Mouse (Mus musculus): ENCODE results near the gene Chrm4. TPM values are rescaled to one million over a fixed set of nuclear protein-coding genes. Genes with fewer than 3 reads are reported as not detected.
A peak's percentile ranks its signal among the peaks of the same experiment; 100 is the strongest.

The Chrm4 gene
- polyA plus RNA-seq, 1 experiment, result 2.0 TPM

DNA sequence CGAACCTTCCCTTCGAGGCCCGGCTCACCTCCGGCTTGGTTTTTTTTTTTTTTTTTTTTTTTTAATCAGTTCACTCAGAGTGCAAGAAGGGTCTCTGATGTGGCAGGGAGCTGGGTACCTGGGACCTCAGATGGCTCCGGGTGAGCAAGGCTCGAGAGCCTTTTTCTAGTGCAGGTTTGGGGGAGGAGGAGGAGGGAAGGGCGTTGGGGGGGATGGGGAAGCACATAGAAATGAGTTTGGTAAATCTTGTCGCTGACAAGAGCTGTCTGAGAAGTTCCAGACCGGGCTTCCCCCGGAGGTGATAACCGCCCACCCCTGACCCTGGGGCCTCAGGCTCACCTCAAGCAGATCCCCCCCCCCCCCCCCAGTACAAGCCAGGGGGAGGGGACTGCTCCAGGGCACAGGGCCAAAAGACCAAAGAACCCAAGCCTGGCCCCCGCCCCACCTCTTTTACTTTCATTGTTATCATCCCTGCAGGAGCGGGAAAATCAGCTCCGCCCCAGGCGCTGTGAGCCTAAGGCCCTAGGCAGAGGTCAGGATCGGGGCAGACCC is 5.2 kb downstream of the Chrm4 start, which contains the start of gene Mdk:
Gene Mdk, minus strand, starts transcription at position 138 of the 552 bp plus-strand sequence.
- DNase-seq (ENCODE audit: low read depth), result peak; percentile 47
- TF ChIP-seq CTCF (IDR thresholded peaks at IDR 0.05; ENCODE audit: borderline replicate concordance, extremely low read depth, insufficient read depth, insufficient read length) (no peak), POLR2A (IDR thresholded peaks at IDR 0.05; ENCODE audit: borderline replicate concordance, extremely low read depth, insufficient read depth, insufficient read length, poor library complexity, severe bottlenecking) (no peak)

DNA sequence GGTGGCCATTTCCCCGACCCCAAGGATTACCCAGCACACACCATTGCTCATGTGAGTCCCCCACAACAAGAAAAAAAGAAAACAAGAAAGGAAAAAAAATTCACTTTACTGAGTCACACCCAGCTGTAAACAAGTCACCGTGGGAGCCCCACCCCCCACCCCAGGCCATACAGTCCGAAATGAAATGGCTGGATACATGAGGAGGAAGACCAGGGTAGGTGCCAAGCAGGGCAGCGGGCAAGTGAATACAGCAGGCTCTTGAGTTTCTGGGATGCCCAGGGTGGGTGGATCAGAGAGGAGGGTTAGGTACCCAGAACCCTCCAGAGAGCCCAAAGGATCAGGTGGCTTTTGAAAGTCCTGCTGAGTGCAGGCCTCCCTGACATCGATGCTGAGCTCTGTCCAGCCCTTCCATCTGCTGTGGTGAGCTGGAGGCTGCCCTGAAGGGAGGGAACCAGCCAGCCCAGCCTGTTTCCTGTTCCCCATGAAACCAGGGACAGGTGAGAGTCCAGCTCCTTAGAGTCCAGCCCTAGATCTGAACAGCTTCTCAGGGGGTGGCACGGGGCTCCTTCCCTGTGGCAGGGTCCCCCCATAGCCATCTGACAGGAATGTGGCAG is 5.8 kb downstream of the Chrm4 start:
- no peak for DNase-seq (ENCODE audit: low read depth)
- TF ChIP-seq CTCF (IDR thresholded peaks at IDR 0.05; ENCODE audit: borderline replicate concordance, extremely low read depth, insufficient read depth, insufficient read length) (no peak), POLR2A (IDR thresholded peaks at IDR 0.05; ENCODE audit: borderline replicate concordance, extremely low read depth, insufficient read depth, insufficient read length, poor library complexity, severe bottlenecking) (no peak)

DNA sequence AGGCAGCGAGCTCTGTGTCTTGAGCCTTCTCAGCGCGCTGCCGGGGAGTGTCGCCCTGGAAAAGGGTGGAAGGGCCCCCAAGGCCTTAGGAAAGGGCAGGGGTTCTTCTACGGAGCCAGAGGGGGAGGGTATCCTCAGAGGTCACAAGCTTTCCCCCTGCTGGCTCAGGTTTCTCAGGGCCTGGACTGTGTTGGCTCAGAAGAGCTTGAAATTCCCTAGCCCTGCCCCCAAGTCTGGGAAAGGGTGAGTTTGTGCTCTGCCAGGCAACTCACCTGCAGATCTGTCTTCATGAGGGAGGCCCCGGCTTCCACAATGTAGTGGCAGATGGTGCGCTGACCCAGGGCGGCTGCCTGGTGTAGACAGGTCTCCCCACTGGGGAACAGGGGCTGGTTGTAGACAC is 6.4 kb downstream of the Chrm4 start:
- no peak for TF ChIP-seq POLR2A (IDR thresholded peaks at IDR 0.05; ENCODE audit: borderline replicate concordance, extremely low read depth, insufficient read depth, insufficient read length, poor library complexity, severe bottlenecking)
- no peak for TF ChIP-seq CTCF (IDR thresholded peaks at IDR 0.05; ENCODE audit: borderline replicate concordance, extremely low read depth, insufficient read depth, insufficient read length)
- no peak for DNase-seq (ENCODE audit: low read depth)

DNA sequence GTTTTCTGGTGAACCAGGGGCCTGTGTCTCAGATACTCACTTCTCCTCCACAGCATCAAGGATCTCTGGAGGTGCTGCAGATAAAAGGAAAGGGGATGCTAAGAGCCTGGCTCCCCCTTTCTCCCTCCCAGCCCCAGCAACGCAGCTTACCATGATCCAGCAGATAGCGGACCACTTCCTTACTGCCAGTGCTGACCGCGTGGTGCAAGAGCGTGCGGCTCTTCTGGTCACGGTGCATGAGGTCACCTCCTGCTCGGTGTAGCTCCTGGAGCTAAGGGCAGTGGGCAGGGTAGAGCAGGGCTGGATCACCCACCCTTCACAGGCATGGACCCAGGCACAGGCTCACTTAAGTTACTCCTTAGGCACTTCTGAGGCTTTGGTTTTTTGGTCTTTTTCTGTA is 7.0 kb downstream of the Chrm4 start:
- no peak for DNase-seq (ENCODE audit: low read depth)
- no peak for TF ChIP-seq POLR2A (IDR thresholded peaks at IDR 0.05; ENCODE audit: borderline replicate concordance, extremely low read depth, insufficient read depth, insufficient read length, poor library complexity, severe bottlenecking)

DNA sequence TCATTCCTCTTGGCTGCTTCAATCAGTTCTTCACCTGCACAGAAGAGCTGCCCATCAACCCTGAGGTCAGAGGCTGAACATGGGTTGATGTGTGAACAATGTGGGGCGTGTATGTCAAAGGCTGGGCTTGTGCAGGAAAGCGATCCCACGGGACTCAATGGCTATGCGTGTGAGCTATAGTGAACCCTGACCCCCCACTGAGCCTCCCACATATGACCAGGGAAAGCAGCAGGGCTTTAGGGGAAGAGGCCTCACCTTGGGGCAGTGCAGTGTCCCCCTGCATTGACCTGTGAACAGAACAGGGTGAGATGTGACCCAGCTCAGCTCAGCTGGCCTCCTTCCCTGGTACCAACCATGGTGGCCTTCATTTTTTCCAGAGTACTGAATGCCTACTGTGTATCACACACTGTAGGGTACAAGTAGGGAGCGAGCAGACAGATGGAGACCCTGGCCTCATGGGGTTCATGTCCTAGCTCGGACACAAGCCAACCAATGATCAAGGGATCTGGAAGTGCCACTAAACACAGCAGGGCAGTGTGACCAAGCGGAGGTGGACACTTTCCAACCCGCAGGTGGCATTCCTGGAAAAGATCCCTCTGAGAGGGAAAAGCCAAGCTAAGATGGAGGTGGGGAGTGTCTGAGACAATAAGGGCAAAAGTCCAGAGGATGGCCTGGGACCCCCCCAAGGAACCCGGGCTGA is 7.9 kb downstream of the Chrm4 start:
- no peak for TF ChIP-seq CTCF (IDR thresholded peaks at IDR 0.05; ENCODE audit: borderline replicate concordance, extremely low read depth, insufficient read depth, insufficient read length)
- no peak for TF ChIP-seq POLR2A (IDR thresholded peaks at IDR 0.05; ENCODE audit: borderline replicate concordance, extremely low read depth, insufficient read depth, insufficient read length, poor library complexity, severe bottlenecking)
- DNase-seq (ENCODE audit: low read depth), result no peak

DNA sequence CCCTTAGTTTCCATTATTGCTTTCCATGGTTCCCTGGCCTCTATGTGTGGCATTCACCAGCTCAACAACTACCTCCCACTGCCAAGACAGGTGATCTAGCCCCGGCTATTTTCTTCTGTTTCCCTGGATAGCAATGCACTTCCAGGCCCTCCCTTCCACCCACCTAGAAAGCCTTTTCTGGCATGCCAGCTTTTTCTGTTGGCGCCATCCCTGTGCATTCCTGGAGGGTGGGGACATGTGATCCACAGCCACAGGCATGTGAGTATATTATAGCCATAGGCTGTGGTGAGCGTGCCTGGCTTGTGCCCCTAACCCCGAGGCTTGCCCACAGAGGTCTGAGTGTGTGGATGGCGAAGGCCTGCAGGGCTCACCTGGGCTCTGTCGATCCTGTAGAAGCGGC is 9.1 kb downstream of the Chrm4 start:
- DNase-seq (ENCODE audit: low read depth), result no peak

DNA sequence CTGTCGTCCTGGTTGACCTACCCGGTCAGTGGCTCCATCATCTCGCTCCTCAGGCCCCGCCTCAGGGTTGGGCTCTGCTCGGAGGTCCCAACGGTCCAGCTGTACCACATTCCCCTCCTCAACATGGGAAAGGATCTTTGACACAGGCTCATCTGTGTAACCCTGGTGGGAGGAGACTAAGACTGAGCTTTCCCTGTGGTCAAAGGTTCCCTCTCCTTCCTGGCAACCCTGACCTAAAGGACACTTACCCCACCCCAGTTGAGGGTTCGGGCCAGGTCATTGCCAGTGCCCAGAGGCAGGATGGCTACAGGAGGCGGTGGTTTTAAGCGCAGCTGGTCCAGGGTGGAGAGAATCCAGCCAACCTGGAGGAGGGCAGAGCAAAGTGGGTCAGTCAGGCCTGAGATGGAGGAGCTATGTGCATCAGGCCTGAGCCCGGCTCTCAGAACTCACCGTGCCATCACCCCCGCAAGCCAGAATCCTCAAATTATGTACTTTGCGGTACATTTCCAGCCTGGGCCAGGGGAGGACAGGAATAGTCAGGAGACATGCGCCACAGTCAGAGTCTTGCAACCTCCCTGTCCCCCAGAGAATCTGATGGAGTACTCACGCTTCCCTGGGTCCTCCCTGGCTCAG is 12.4 kb downstream of the Chrm4 start:
- TF ChIP-seq CTCF (IDR thresholded peaks at IDR 0.05; ENCODE audit: borderline replicate concordance, extremely low read depth, insufficient read depth, insufficient read length) (no peak), POLR2A (IDR thresholded peaks at IDR 0.05; ENCODE audit: borderline replicate concordance, extremely low read depth, insufficient read depth, insufficient read length, poor library complexity, severe bottlenecking) (no peak)
- DNase-seq (ENCODE audit: low read depth), result no peak

More for the DNA sequence above, 9.1 kb downstream of the Chrm4 start:
- TF ChIP-seq CTCF (IDR thresholded peaks at IDR 0.05; ENCODE audit: borderline replicate concordance, extremely low read depth, insufficient read depth, insufficient read length) (no peak), POLR2A (IDR thresholded peaks at IDR 0.05; ENCODE audit: borderline replicate concordance, extremely low read depth, insufficient read depth, insufficient read length, poor library complexity, severe bottlenecking) (no peak)

DNA sequence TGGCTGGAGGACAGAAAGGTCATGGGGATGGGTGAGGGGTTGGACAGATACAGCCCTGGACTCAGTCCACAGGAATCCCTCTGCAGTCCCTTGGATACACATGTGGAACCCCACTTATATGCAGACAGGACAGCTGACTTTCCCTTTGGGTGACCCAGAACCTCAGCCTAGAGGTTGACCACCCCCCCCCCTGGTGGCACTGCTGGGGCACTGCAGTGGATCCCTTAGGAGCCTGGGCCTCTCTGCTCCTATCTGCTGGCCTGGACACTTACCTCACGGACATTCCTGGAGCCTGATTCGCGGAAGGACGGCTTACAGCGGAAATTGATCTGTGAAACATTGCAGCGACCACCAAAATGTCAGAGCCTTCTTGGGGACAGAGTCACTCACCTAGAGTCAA is 15.3 kb downstream of the Chrm4 start:
- TF ChIP-seq CTCF (IDR thresholded peaks at IDR 0.05; ENCODE audit: borderline replicate concordance, extremely low read depth, insufficient read depth, insufficient read length) (peak; percentile 48; the same call in 1 of the 2 replicates), POLR2A (IDR thresholded peaks at IDR 0.05; ENCODE audit: borderline replicate concordance, extremely low read depth, insufficient read depth, insufficient read length, poor library complexity, severe bottlenecking) (no peak)
- DNase-seq (ENCODE audit: low read depth), result no peak

DNA sequence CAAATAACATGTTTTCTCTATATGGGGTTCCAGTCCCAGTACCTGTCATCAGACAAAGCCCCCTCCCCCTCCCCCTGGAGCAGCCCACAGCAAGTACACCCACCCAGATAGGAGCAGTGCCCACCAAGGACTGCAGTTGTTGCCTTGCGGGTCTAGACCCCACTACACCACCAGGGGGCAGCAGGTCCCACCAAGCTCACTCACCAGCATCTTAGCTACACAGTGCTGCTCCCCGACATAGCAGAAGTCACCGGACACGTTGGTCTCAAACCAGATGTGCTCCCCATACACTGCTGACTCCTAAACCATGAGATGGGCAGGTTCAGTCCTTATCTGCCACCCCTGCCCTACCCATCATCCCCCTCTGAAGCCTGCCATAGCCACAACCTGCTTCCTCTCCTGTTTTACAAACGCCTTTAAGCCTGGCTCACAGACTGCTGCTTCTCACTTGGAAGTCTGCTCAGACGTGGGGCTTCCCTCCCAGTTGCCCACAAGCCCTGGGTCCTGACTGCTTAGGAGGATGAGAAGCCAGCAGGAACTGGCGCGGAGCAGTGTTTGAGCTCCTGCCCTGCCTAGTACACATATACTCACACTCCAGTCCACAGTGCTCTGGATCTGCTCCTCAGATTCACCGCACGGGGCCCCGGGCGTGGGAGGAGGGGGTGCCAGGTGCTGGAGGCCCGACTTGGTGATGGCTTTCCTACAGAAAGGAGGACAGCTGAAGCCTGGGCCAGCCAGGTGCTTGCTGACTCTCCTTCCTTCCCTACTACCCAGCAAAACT is 17.3 kb downstream of the Chrm4 start:
- DNase-seq (ENCODE audit: low read depth), result peak; percentile 85
- no peak for TF ChIP-seq POLR2A (IDR thresholded peaks at IDR 0.05; ENCODE audit: borderline replicate concordance, extremely low read depth, insufficient read depth, insufficient read length, poor library complexity, severe bottlenecking)
- peak; percentile 95 for TF ChIP-seq CTCF (IDR thresholded peaks at IDR 0.05; ENCODE audit: borderline replicate concordance, extremely low read depth, insufficient read depth, insufficient read length)

DNA sequence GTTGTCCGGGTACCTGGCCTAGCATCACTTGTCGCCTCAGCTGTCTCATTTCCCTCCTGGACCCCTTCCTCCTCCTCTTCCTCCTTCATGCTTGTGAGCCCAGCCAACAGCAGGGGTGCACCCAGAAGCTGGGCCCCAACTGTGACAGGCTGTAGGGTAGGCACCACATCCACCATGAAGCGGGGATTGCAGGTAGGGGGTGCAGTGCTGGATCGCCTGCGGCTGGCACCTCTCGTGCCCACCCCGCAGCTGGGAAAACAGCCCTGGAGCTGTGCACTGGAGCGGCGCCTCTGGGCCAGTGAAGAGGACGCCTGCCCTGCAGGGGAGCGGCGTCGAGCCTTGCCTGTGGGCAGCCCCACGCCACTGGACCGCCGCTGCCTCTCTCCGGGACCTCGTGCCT is 18.4 kb downstream of the Chrm4 start, which contains the start of gene Gm9821:
Gene Gm9821, plus strand, starts transcription at position 221 of the 400 bp plus-strand sequence.
- no peak for TF ChIP-seq POLR2A (IDR thresholded peaks at IDR 0.05; ENCODE audit: borderline replicate concordance, extremely low read depth, insufficient read depth, insufficient read length, poor library complexity, severe bottlenecking)
- TF ChIP-seq CTCF (IDR thresholded peaks at IDR 0.05; ENCODE audit: borderline replicate concordance, extremely low read depth, insufficient read depth, insufficient read length), result no peak
- DNase-seq (ENCODE audit: low read depth), result no peak

DNA sequence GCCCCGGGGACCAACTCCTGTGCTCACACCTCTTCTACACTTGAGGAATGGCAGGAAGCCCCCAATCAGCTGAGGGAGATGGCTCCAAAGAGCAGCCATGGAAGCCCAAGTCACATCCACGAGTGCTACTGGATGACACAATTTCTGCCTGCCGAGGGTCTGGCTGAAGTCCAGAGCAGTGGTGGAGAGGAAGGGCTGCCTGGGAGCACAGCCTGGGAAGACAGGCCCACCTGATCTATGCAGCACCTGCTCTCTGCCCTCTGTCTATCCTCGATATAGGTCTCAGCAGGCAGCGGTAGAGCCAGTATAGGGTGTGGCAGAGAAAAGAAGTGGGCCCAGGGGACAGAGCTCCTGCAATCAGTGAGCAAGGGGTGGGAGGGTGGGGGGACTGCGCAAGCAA is 19.8 kb downstream of the Chrm4 start:
- peak; percentile 34 for DNase-seq (ENCODE audit: low read depth)
- TF ChIP-seq POLR2A (IDR thresholded peaks at IDR 0.05; ENCODE audit: borderline replicate concordance, extremely low read depth, insufficient read depth, insufficient read length, poor library complexity, severe bottlenecking) (no peak), CTCF (IDR thresholded peaks at IDR 0.05; ENCODE audit: borderline replicate concordance, extremely low read depth, insufficient read depth, insufficient read length) (no peak)
